Mouse (Mus musculus): ENCODE data around the gene Pkd1l2.

DNA sequence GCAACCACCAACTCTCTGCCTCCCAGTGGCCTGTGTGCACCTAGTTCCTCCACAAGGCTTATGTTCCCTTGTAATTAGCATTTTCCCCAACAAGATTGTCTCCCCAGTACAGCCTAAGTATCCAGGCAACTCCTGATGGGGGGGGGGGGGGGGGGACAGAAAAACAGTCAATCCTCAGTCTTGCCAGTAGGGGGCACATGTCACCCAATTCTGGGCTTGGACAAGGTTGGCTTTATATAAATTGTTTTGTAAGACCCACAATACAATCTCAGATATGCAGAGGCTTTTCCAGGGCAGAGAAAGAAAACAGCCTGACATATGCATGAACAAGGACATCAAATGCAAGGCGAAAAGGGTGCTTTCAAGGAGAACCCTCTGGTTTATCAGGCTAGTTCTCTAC, 12.5 kb downstream of the Pkd1l2 start:
- TF ChIP-seq POLR2A (IDR thresholded peaks at IDR 0.05; ENCODE audit: low read depth, low read length) (no peak), CTCF (IDR thresholded peaks at IDR 0.05; ENCODE audit: borderline replicate concordance, insufficient read depth, low read length) (no peak)
